Mouse (Mus musculus) liver, postnatal 0 days (tissue): ENCODE measurements around the gene Ccdc6. TPM values are rescaled to one million over a fixed set of nuclear protein-coding genes. Genes with fewer than 3 reads are reported as not detected.

Experiments
- ATAC-seq: fragments of 200-750 bp; cut with Nextera tagmentation; 2 replicates; pipeline ENCODE4 v1.8.0; 2017; ENCODE audit warnings: mild to moderate bottlenecking, moderate library complexity
- DNase-seq: peaks from one replicate; pipeline ENCODE4 v3.0.0-alpha.2; 2016
- H3K27ac ChIP-seq: fragments of 300-500 bp; sonication (generic); 2 replicates; pipeline ENCODE4 v1.5.1; 2014; ENCODE audit warnings: antibody characterized with exemption, moderate library complexity, mild to moderate bottlenecking, low read depth
- H3K27me3 ChIP-seq: fragments of 300-500 bp; sonication (generic); 2 replicates; pipeline ENCODE4 v1.6.1; 2014; ENCODE audit warnings: low read length, control low read depth, mixed read lengths; ENCODE audit not compliant: insufficient read depth
- H3K36me3 ChIP-seq: fragments of 300-500 bp; sonication (generic); replicated peaks from 2 replicates; pipeline ENCODE4 v1.6.1; 2014; ENCODE audit warnings: mild to moderate bottlenecking, control low read depth, low read length, moderate library complexity, mixed read lengths; ENCODE audit not compliant: insufficient read depth
- H3K4me1 ChIP-seq: fragments of 300-500 bp; sonication (generic); 2 replicates; pipeline ENCODE4 v1.6.1; 2014; ENCODE audit warnings: antibody characterized with exemption, mild to moderate bottlenecking, control low read depth; ENCODE audit not compliant: insufficient read depth
- H3K4me2 ChIP-seq: fragments of 300-500 bp; sonication (generic); 2 replicates; pipeline ENCODE4 v1.6.1; 2014; ENCODE audit warnings: low read depth, mild to moderate bottlenecking, low read length, moderate library complexity, mixed read lengths
- H3K4me3 ChIP-seq: fragments of 300-500 bp; sonication (generic); 2 replicates; pipeline ENCODE4 v1.5.1; 2014; ENCODE audit warnings: low read depth, low read length
- H3K9ac ChIP-seq: fragments of 300-500 bp; sonication (generic); replicated peaks from 2 replicates; pipeline ENCODE4 v1.6.1; 2014; ENCODE audit warnings: mild to moderate bottlenecking, moderate library complexity
- H3K9me3 ChIP-seq: fragments of 300-500 bp; sonication (generic); 2 replicates; pipeline ENCODE4 v1.6.1; 2016; ENCODE audit warnings: mild to moderate bottlenecking, control low read depth, low read length, mixed read lengths
- CTCF ChIP-seq: sonication (generic); IDR thresholded peaks from 2 replicates; pipeline ENCODE4 v1.5.1; 2016; ENCODE audit warnings: antibody characterized with exemption, low read depth
- EP300 ChIP-seq: IDR thresholded peaks from 2 replicates; pipeline ENCODE4 v1.6.1; 2016; ENCODE audit warnings: antibody characterized with exemption, low read depth, mild to moderate bottlenecking
- WGBS: fragments of 180-500 bp; shearing (Covaris S2); extraction: QIAGEN DNeasy Blood & Tissue Kit; methylation state at CpG from one replicate; pipeline ENCODE4 v1.1.7; 2014; ENCODE audit not compliant: insufficient replicate concordance; 5-methylcytosine and 5-hydroxymethylcytosine counted together
- polyA plus RNA-seq: library from polyadenylated mRNA; unstranded; fragments of >200 nt; fragmentation: Nextera tagmentation; extraction: Ambion mirVana; gene quantifications from 2 replicates; pipeline ENCODE4 v1.2.1, GENCODE M21; 2015

Gene Ccdc6
- polyA plus RNA-seq, 1 experiment from 2014 or later: 6.3 TPM

- no peak overlapping the region for H3K9ac ChIP-seq
- H3K27ac ChIP-seq: no peak overlapping the region
- H3K4me3 ChIP-seq: no peak overlapping the region
- H3K36me3 ChIP-seq: peaks cover 18% of the 10 kb centered on the region
- ATAC-seq (no peak), DNase-seq (no peak)
- no peak for TF ChIP-seq CTCF
- no peak for TF ChIP-seq EP300
- no peak overlapping the region for H3K4me2 ChIP-seq
- H3K9me3 ChIP-seq: no peaks in the 10 kb centered on the region
- H3K27me3 ChIP-seq: no peaks in the 10 kb centered on the region
- no peaks in the 10 kb centered on the region for H3K4me1 ChIP-seq
- 71% methylated on average over 5 of the region's 5 CpGs for WGBS
Observed at GRCm38 (mm10) chr10:70163681-70164080, 66.8 kb downstream of the Ccdc6 start.

DNA sequence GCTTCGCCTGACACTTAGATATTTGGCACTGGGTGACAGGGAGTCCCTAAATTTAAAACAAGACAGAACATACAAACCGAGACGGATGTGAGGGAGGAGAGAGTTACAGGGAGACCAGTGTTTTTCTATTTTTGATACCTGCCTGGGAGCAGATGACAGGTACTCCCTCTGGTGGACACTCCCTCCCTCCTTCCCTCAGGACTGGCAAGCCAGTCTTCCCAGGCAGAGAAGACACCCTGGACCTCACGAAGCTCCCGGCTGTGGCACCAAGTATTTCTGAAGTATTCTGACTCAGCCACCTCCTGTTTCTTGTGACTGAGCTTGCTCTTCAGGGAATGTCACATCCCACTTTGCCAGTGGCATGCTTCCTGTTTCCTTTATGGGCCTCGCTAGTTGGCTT, 69.0 kb downstream of the Ccdc6 start:
- no peak for ATAC-seq
- H3K9ac ChIP-seq: no peak overlapping the region
- WGBS: 84% methylated on average over 6 of the region's 6 CpGs
- TF ChIP-seq EP300 (no peak), CTCF (peak; percentile 44)
- no peak overlapping the region for H3K4me2 ChIP-seq
- H3K9me3 ChIP-seq: no peaks in the 10 kb centered on the region
- no peaks in the 10 kb centered on the region for H3K27me3 ChIP-seq
- DNase-seq: no peak
- no peaks in the 10 kb centered on the region for H3K4me1 ChIP-seq
- H3K36me3 ChIP-seq: peaks cover 25% of the 10 kb centered on the region
- no peak overlapping the region for H3K27ac ChIP-seq
- no peak overlapping the region for H3K4me3 ChIP-seq

GRCm38 (mm10) chr10:70166427-70166826, 69.5 kb downstream of the Ccdc6 start:
- H3K4me1 ChIP-seq: no peaks in the 10 kb centered on the region
- no peak overlapping the region for H3K27ac ChIP-seq
- 84% methylated on average over 5 of the region's 5 CpGs for WGBS
- H3K27me3 ChIP-seq: no peaks in the 10 kb centered on the region
- no peak overlapping the region for H3K9ac ChIP-seq
- H3K4me2 ChIP-seq: no peak overlapping the region
- ATAC-seq (no peak), DNase-seq (no peak)
- H3K9me3 ChIP-seq: no peaks in the 10 kb centered on the region
- H3K4me3 ChIP-seq: no peak overlapping the region
- TF ChIP-seq CTCF (no peak), EP300 (no peak)
- peaks cover 30% of the 10 kb centered on the region for H3K36me3 ChIP-seq

DNA sequence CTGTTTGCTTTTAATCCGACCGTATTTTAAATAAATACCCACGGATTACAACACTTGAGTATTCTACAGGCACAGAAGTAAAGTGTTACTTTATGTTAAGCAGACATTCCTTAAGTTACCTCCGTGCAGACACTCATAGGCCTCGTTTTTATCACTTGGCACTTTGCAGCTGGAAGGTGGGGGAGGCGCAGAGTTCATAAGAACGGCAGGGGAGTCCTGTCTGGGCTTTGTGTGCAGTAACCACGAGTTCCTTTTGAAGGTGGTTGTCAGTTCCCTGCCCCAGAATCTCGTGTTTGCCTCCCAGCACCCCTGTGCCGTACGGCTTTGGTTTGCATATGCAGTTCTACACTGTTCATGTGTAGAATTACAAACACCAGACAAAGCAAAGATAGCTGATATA, 70.7 kb downstream of the Ccdc6 start:
- Histone ChIP-seq H3K27ac (no peak overlapping the region), H3K36me3 (peaks cover 30% of the 10 kb centered on the region), H3K4me3 (no peak overlapping the region), H3K9me3 (no peaks in the 10 kb centered on the region), H3K27me3 (no peaks in the 10 kb centered on the region), H3K4me1 (no peaks in the 10 kb centered on the region), H3K4me2 (no peak overlapping the region), H3K9ac (no peak overlapping the region)
- ATAC-seq (no peak), DNase-seq (no peak)
- 61% methylated on average over 11 of the region's 11 CpGs for WGBS
- TF ChIP-seq CTCF (no peak), EP300 (no peak)

GRCm38 (mm10) chr10:70168396-70168795, 71.5 kb downstream of the Ccdc6 start:
- Histone ChIP-seq H3K4me1 (no peaks in the 10 kb centered on the region), H3K9me3 (no peaks in the 10 kb centered on the region), H3K4me2 (no peak overlapping the region), H3K27ac (no peak overlapping the region), H3K36me3 (peaks cover 30% of the 10 kb centered on the region), H3K9ac (no peak overlapping the region), H3K27me3 (no peaks in the 10 kb centered on the region), H3K4me3 (no peak overlapping the region)
- DNase-seq (no peak), ATAC-seq (no peak)
- 74% methylated on average over 13 of the region's 13 CpGs for WGBS
- no peak for TF ChIP-seq EP300

DNA sequence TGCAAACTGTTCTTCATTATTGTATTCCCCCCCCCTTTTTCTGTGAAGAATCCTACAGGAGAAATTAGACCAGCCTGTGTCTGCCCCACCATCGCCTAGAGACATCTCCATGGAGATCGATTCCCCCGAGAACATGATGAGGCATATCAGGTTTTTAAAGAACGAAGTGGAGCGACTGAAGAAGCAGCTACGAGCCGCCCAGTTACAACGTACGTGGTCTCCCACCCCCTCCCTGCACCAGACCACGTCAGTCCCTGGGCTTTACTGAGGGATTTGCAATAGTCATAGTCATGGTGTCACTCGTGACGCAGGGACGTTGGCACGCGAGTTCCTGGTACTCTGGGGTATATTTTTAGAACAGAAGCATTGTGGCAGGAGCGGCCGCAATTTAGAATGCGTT, 72.1 kb downstream of the Ccdc6 start:
- peaks cover 30% of the 10 kb centered on the region for H3K36me3 ChIP-seq
- H3K4me1 ChIP-seq: no peaks in the 10 kb centered on the region
- no peak for DNase-seq
- TF ChIP-seq CTCF: no peak
- no peak for TF ChIP-seq EP300
- H3K4me3 ChIP-seq: no peak overlapping the region
- H3K9me3 ChIP-seq: no peaks in the 10 kb centered on the region
- H3K4me2 ChIP-seq: no peak overlapping the region
- H3K9ac ChIP-seq: no peak overlapping the region
- H3K27ac ChIP-seq: no peak overlapping the region
- no peak for ATAC-seq
- H3K27me3 ChIP-seq: no peaks in the 10 kb centered on the region
- 85% methylated on average over 18 of the region's 18 CpGs for WGBS

GRCm38 (mm10) chr10:70173314-70173713, 76.4 kb downstream of the Ccdc6 start:
- peak; percentile 61 for ATAC-seq
- H3K9ac ChIP-seq: no peak overlapping the region
- H3K27me3 ChIP-seq: no peaks in the 10 kb centered on the region
- H3K4me3 ChIP-seq: no peak overlapping the region
- no peaks in the 10 kb centered on the region for H3K4me1 ChIP-seq
- 47% methylated on average over 3 of the region's 3 CpGs for WGBS
- no peak overlapping the region for H3K27ac ChIP-seq
- peaks cover 38% of the 10 kb centered on the region for H3K36me3 ChIP-seq
- TF ChIP-seq EP300 (no peak), CTCF (peak; percentile 84)
- H3K9me3 ChIP-seq: no peaks in the 10 kb centered on the region
- peak; percentile 77 for DNase-seq
- H3K4me2 ChIP-seq: no peak overlapping the region
